Mouse (Mus musculus) CH12.LX (cell line): Measurements from ENCODE around the gene Cdkn2aipnl.

ENCODE experiments used
- E2F4 ChIP-seq: IDR thresholded peaks from 2 replicates; pipeline ENCODE4 v1.6.1; 2011; ENCODE audit warnings: low read depth, low read length, improper control_type of control experiment; ENCODE audit not compliant: insufficient replicate concordance
- EP300 ChIP-seq: IDR thresholded peaks from 2 replicates; pipeline ENCODE4 v1.6.1; 2011; ENCODE audit warnings: low read length, improper control_type of control experiment
- JUND ChIP-seq: conservative IDR thresholded peaks from 2 replicates; pipeline ENCODE4 v1.6.1; 2011; ENCODE audit warnings: low read depth, low read length, improper control_type of control experiment
- MAFK ChIP-seq: IDR thresholded peaks from 2 replicates; pipeline ENCODE4 v1.6.1; 2011; ENCODE audit warnings: low read length, improper control_type of control experiment; ENCODE audit not compliant: insufficient replicate concordance
- POLR2A ChIP-seq: IDR thresholded peaks from 2 replicates; pipeline ENCODE4 v1.6.1; 2011; ENCODE audit warnings: low read depth, mild to moderate bottlenecking, improper control_type of control experiment, low read length
- ZNF384 ChIP-seq: IDR thresholded peaks from 2 replicates; pipeline ENCODE4 v1.6.1; 2012; ENCODE audit warnings: low read depth, low read length, improper control_type of control experiment, inconsistent platforms

DNA sequence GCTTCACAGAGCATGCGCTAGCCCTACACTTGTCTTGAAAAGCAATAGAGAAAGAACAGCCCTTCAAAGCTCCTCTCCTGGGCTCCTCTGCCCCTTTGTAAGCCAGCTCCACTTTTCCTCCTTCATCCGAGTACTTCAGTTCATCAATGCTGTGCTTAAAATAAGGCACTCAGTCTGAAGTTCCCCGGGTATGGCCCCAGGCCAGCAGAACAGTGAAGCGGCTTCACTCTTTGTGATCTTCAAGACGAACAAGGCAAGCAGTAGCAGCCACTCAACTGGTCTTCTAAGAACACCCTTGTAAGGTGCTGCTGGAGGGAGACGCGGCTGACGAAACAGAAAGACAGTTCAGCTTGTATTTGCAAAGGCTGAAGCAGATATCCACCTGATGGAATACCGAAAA lies 11.3 kb upstream of the Cdkn2aipnl start:
- no peak for TF ChIP-seq E2F4
- TF ChIP-seq POLR2A: no peak
- TF ChIP-seq EP300: no peak
- TF ChIP-seq JUND: no peak
- no peak for TF ChIP-seq MAFK
- TF ChIP-seq ZNF384: no peak
